Mouse (Mus musculus) stomach, embryonic 14.5 days (tissue): ENCODE measurements around the gene Ankrd11. TPM values are rescaled to one million over a fixed set of nuclear protein-coding genes. Genes with fewer than 3 reads are reported as not detected.

Source experiments
- ATAC-seq: fragments of 200-750 bp; cut with Nextera tagmentation; 2 replicates; pipeline ENCODE4 v1.8.0; 2017; ENCODE audit warnings: low read depth, moderate TSS enrichment; ENCODE audit not compliant: insufficient number of reproducible peaks, insufficient read depth, low FRiP score
- H3K27ac ChIP-seq: fragments of 300-500 bp; sonication (generic); 2 replicates; pipeline ENCODE4 v1.5.1; 2014; ENCODE audit warnings: mild to moderate bottlenecking, low read length, moderate library complexity, mixed read lengths
- H3K27me3 ChIP-seq: fragments of 300-500 bp; sonication (generic); 2 replicates; pipeline ENCODE4 v1.6.1; 2014; ENCODE audit warnings: low read length, control low read depth, mixed read lengths; ENCODE audit not compliant: control insufficient read depth, insufficient read depth
- H3K36me3 ChIP-seq: fragments of 300-500 bp; sonication (generic); 2 replicates; pipeline ENCODE4 v1.6.1; 2014; ENCODE audit warnings: mild to moderate bottlenecking, control low read depth, low read length, moderate library complexity, mixed read lengths; ENCODE audit not compliant: control insufficient read depth, insufficient read depth
- H3K4me1 ChIP-seq: fragments of 300-500 bp; sonication (generic); 2 replicates; pipeline ENCODE4 v1.6.1; 2014; ENCODE audit warnings: low read length, control low read depth, mixed read lengths; ENCODE audit not compliant: control insufficient read depth, insufficient read depth
- H3K4me2 ChIP-seq: fragments of 300-500 bp; sonication (generic); replicated peaks from 2 replicates; pipeline ENCODE4 v1.6.1; 2014; ENCODE audit warnings: low read depth, low read length, control low read depth
- H3K4me3 ChIP-seq: fragments of 300-500 bp; sonication (generic); 2 replicates; pipeline ENCODE4 v1.5.1; 2014; ENCODE audit warnings: low read depth, low read length, control low read depth
- H3K9ac ChIP-seq: fragments of 300-500 bp; sonication (generic); replicated peaks from 2 replicates; pipeline ENCODE4 v1.6.1; 2014; ENCODE audit warnings: low read depth, mild to moderate bottlenecking, control low read depth, low read length, moderate library complexity, mixed read lengths
- H3K9me3 ChIP-seq: fragments of 300-500 bp; sonication (generic); 2 replicates; pipeline ENCODE4 v1.6.1; 2016; ENCODE audit warnings: low read depth, low read length, control low read depth; ENCODE audit not compliant: control insufficient read depth
- WGBS: fragments of 180-500 bp; shearing (Covaris S2); extraction: QIAGEN DNeasy Blood & Tissue Kit; methylation state at CpG from one replicate; pipeline ENCODE4 v1.1.7; 2014; 5-methylcytosine and 5-hydroxymethylcytosine counted together
- polyA plus RNA-seq: library from polyadenylated mRNA; unstranded; fragments of >200 nt; fragmentation: Nextera tagmentation; extraction: Ambion mirVana; gene quantifications from 2 replicates; pipeline ENCODE4 v1.2.1, GENCODE M21; 2014

The Ankrd11 gene
- polyA plus RNA-seq, 1 experiment from 2014 or later: 55.5 TPM

- Histone ChIP-seq H3K4me1 (peaks cover 4% of the 10 kb centered on the region; the same call in 1 of the 2 replicates), H3K9ac (no peak overlapping the region), H3K9me3 (no peaks in the 10 kb centered on the region), H3K36me3 (peaks cover 26% of the 10 kb centered on the region), H3K27me3 (no peaks in the 10 kb centered on the region), H3K4me3 (no peak overlapping the region), H3K4me2 (no peak overlapping the region), H3K27ac (no peak overlapping the region)
- no peak for ATAC-seq
- WGBS: 94% methylated on average over 11 of the region's 11 CpGs
Measured at GRCm38 (mm10) chr8:122904496-122904895, 137.6 kb downstream of the Ankrd11 start.

- Histone ChIP-seq H3K9ac (no peak overlapping the region), H3K4me3 (no peak overlapping the region), H3K27me3 (no peaks in the 10 kb centered on the region), H3K4me2 (no peak overlapping the region), H3K9me3 (no peaks in the 10 kb centered on the region), H3K36me3 (peaks cover 31% of the 10 kb centered on the region), H3K4me1 (peaks cover 4% of the 10 kb centered on the region; the same call in 1 of the 2 replicates), H3K27ac (no peak overlapping the region)
- 70% methylated on average over 5 of the region's 5 CpGs for WGBS
- ATAC-seq: no peak
Measured at GRCm38 (mm10) chr8:122903002-122903401, 139.1 kb downstream of the Ankrd11 start.

DNA sequence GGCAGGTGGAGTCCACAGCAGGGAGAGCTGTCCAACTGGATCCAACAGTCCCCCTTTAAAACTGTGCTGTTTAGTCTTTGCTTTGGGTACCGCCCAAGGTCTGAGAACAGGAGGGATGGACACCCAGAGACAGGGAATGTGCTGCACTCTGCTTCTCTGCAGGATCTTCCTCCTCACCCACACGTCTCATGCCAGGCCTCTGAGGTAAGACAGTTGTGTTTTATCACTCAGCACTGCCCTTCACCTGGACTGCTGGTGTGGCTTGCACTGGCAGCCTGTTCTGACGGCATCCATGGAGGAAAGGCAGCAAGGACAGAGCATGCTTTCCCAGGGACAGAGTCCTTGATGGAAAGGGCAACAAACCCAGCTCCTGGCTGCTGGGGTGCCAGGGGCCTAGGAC, 139.5 kb downstream of the Ankrd11 start:
- no peak overlapping the region for H3K4me3 ChIP-seq
- no peak overlapping the region for H3K4me2 ChIP-seq
- H3K36me3 ChIP-seq: peaks cover 31% of the 10 kb centered on the region
- no peak for ATAC-seq
- H3K4me1 ChIP-seq: peaks cover 4% of the 10 kb centered on the region; the same call in 1 of the 2 replicates
- H3K9me3 ChIP-seq: no peaks in the 10 kb centered on the region
- 72% methylated on average over 3 of the region's 3 CpGs for WGBS
- H3K9ac ChIP-seq: no peak overlapping the region
- no peaks in the 10 kb centered on the region for H3K27me3 ChIP-seq
- no peak overlapping the region for H3K27ac ChIP-seq

- Histone ChIP-seq H3K4me2 (no peak overlapping the region), H3K27me3 (no peaks in the 10 kb centered on the region), H3K4me3 (no peak overlapping the region), H3K27ac (no peak overlapping the region), H3K9ac (no peak overlapping the region), H3K9me3 (no peaks in the 10 kb centered on the region), H3K4me1 (peaks cover 4% of the 10 kb centered on the region; the same call in 1 of the 2 replicates), H3K36me3 (peaks cover 31% of the 10 kb centered on the region)
- no peak for ATAC-seq
- WGBS: 86% methylated on average over 8 of the region's 8 CpGs
Measured at GRCm38 (mm10) chr8:122901892-122902515, 140.1 kb downstream of the Ankrd11 start.

DNA sequence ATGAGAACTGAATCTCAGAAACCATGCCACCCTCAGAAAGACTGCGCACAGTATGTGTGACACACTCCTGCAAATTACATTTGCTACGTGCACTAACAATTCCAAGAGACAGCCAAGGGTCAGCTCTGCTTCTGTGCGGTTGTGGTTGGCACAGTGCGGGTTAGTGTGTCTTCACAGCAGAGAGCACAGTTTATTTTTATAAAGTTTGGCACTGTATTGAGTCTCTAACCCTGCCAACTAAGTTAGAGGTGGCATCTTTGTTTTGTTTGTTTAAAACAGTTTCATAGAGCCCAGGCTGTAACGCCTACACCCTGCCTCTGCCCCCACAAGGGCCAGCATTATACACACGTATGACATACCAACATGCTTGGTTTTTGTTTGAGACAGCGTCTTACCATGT, 140.6 kb downstream of the Ankrd11 start:
- WGBS: 88% methylated on average over 7 of the region's 7 CpGs
- peaks cover 3% of the 10 kb centered on the region; the same call in 1 of the 2 replicates for H3K4me1 ChIP-seq
- H3K27me3 ChIP-seq: no peaks in the 10 kb centered on the region
- no peak overlapping the region for H3K9ac ChIP-seq
- no peak overlapping the region for H3K27ac ChIP-seq
- no peak for ATAC-seq
- no peak overlapping the region for H3K4me2 ChIP-seq
- H3K9me3 ChIP-seq: no peaks in the 10 kb centered on the region
- H3K36me3 ChIP-seq: peaks cover 37% of the 10 kb centered on the region
- H3K4me3 ChIP-seq: no peak overlapping the region

DNA sequence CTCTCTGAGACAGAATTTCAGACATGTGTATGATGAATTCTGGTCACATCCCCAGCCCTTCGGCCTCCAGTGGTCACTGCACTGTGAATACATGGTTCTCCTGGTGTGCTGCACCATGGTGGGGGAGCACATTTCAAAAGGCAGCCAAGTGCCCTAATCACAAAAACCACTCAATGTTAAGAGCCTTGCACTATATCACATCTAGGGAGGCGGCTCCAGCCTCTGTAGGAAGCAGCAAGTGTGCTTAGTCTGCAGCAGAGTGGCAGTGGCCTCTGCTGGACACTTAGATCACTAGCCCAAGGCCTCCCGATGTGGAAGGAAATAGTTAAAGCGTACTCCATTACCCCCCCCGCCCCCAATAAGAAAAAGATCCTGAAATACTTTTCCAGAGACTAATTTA, 143.0 kb downstream of the Ankrd11 start:
- 80% methylated on average over 5 of the region's 5 CpGs for WGBS
- Histone ChIP-seq H3K4me1 (no peaks in the 10 kb centered on the region), H3K4me3 (no peak overlapping the region), H3K9ac (no peak overlapping the region), H3K27ac (no peak overlapping the region), H3K27me3 (no peaks in the 10 kb centered on the region), H3K36me3 (peaks cover 61% of the 10 kb centered on the region), H3K4me2 (no peak overlapping the region), H3K9me3 (no peaks in the 10 kb centered on the region)
- no peak for ATAC-seq

DNA sequence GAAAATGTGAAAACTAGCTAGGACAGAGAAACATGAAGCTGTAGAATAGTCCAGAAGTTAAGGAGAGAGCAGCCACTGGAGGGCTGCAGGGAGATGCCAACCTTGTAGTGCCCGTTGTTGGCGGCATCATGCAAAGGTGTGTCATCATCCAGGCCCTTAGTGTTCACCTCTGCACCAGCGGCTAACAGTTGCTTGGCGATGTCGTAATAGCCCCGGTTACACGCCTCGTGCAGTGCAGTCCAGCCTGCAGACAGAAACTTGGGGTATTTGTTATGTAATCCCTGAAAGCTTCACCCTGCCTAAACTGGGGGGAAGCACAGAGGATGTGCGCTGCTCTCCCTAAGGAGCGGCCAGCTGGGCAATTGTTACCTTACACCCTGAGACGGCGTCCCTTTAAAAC, 143.6 kb downstream of the Ankrd11 start:
- no peak overlapping the region for H3K9ac ChIP-seq
- H3K4me2 ChIP-seq: no peak overlapping the region
- H3K36me3 ChIP-seq: peaks cover 67% of the 10 kb centered on the region
- no peak overlapping the region for H3K4me3 ChIP-seq
- no peaks in the 10 kb centered on the region for H3K4me1 ChIP-seq
- no peak overlapping the region for H3K27ac ChIP-seq
- no peaks in the 10 kb centered on the region for H3K9me3 ChIP-seq
- 96% methylated on average over 12 of the region's 12 CpGs for WGBS
- H3K27me3 ChIP-seq: no peaks in the 10 kb centered on the region
- ATAC-seq: no peak

- 80% methylated on average over 4 of the region's 4 CpGs for WGBS
Measured at GRCm38 (mm10) chr8:122898018-122898417, 144.1 kb downstream of the Ankrd11 start.

GRCm38 (mm10) chr8:122897200-122897599, 144.9 kb downstream of the Ankrd11 start:
- no peak for ATAC-seq
- no peaks in the 10 kb centered on the region for H3K27me3 ChIP-seq
- no peak overlapping the region for H3K9ac ChIP-seq
- no peaks in the 10 kb centered on the region for H3K9me3 ChIP-seq
- H3K4me2 ChIP-seq: no peak overlapping the region
- WGBS: 95% methylated on average over 8 of the region's 8 CpGs
- H3K36me3 ChIP-seq: peaks cover 78% of the 10 kb centered on the region
- no peak overlapping the region for H3K4me3 ChIP-seq
- no peaks in the 10 kb centered on the region for H3K4me1 ChIP-seq
- H3K27ac ChIP-seq: no peak overlapping the region

More at GRCm38 (mm10) chr8:122898018-122898417, 144.1 kb downstream of the Ankrd11 start:
- H3K4me2 ChIP-seq: no peak overlapping the region
- no peak overlapping the region for H3K9ac ChIP-seq
- no peak for ATAC-seq
- H3K27me3 ChIP-seq: no peaks in the 10 kb centered on the region
- no peak overlapping the region for H3K4me3 ChIP-seq
- no peaks in the 10 kb centered on the region for H3K9me3 ChIP-seq
- no peak overlapping the region for H3K27ac ChIP-seq
- H3K36me3 ChIP-seq: peaks cover 71% of the 10 kb centered on the region
- no peaks in the 10 kb centered on the region for H3K4me1 ChIP-seq
